Mouse (Mus musculus): ENCODE data around the gene Fbxl20. TPM values are rescaled to one million over a fixed set of nuclear protein-coding genes. Genes with fewer than 3 reads are reported as not detected.

Fbxl20 gene
- polyA plus RNA-seq, 1 experiment from 2014 or later = 22.5 TPM

DNA sequence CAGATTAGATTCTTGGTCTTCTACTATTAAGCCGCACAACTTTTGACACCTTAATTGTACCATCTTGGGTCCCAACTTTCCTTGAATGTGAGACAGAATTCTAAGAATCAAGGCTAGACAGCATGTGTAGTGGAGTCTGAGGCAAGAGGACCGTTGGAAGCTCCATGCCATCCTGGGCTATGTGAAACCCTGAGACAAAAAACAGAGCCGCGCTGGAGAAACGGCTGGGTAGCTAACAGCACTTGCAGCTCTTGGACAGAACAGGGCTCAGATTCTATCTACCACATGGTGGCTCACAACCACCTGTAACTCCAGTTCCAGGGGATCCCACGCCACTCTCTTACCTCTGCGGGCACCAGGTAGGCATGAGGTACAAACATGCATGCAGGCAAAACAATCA is 4.3 kb downstream of the Fbxl20 start:
- H3K4me1 ChIP-seq = peaks cover 17% of the 10 kb centered on the region
- no peak overlapping the region for H3K9ac ChIP-seq
- no peak overlapping the region for H3K4me3 ChIP-seq
- 80% methylated on average over 7 of the region's 7 CpGs for WGBS
- no peaks in the 10 kb centered on the region for H3K9me3 ChIP-seq
- no peak overlapping the region for H3K27ac ChIP-seq
- no peak for ATAC-seq (ENCODE audit: insufficient number of reproducible peaks, insufficient read depth, low FRiP score, low TSS enrichment, low read depth)
- 0 out of 2 replicates have a peak, but pooled peaks cover 3% of the 10 kb centered on the region for H3K36me3 ChIP-seq
- H3K27me3 ChIP-seq = no peaks in the 10 kb centered on the region
- H3K4me2 ChIP-seq = no peak overlapping the region

DNA sequence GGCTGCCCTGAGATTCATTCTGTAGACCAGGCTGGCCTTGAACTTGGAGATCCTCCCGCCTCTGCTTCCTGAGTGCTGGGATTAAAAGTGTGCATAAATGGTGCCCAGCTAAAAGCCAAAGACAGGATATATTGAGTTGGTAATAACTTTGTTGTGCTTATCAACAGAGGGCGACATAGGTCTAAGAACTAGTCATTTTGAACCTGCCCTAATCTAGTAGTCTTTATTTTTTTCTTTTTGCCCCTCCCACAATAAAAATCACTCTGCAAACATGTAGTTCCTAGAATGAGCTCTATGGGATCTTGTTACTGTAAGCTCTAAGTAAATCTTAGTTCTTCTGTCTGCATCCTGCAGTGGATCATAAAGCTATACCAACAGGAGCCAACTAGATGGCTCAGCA is 7.7 kb downstream of the Fbxl20 start:
- 81% methylated on average over 2 of the region's 2 CpGs for WGBS
- H3K36me3 ChIP-seq = 0 out of 2 replicates have a peak, but pooled peaks cover 3% of the 10 kb centered on the region
- H3K27me3 ChIP-seq = no peaks in the 10 kb centered on the region
- H3K4me1 ChIP-seq = peaks cover 14% of the 10 kb centered on the region
- no peak overlapping the region for H3K4me2 ChIP-seq
- no peak overlapping the region for H3K27ac ChIP-seq
- H3K9ac ChIP-seq = no peak overlapping the region
- ATAC-seq (ENCODE audit: insufficient number of reproducible peaks, insufficient read depth, low FRiP score, low TSS enrichment, low read depth) = no peak
- no peaks in the 10 kb centered on the region for H3K9me3 ChIP-seq
- H3K4me3 ChIP-seq = no peak overlapping the region

DNA sequence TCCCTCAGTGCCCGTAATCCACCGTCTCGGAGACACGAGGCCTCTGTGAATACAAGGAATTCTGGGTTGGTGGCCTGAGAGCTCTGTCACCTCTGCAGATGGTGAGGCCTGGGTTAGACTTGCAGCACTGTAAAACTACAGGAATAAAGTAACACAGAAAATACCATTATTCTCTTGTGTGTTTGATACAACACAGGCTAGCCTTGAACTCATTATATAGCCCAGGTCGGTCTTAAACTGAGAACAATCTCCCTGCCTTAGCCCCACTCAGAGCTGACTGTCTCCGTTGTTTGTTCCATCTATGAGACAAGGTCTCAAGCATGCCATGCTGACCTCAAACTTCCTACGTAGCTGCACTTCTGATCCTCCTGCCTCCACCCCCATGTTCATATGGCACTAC is 11.3 kb downstream of the Fbxl20 start:
- ATAC-seq (ENCODE audit: insufficient number of reproducible peaks, insufficient read depth, low FRiP score, low TSS enrichment, low read depth) = no peak
- Histone ChIP-seq H3K4me1 (peaks cover 15% of the 10 kb centered on the region), H3K27me3 (no peaks in the 10 kb centered on the region), H3K27ac (no peak overlapping the region), H3K9ac (no peak overlapping the region), H3K36me3 (0 out of 2 replicates have a peak, but pooled peaks cover 10% of the 10 kb centered on the region), H3K4me2 (no peak overlapping the region), H3K4me3 (no peak overlapping the region), H3K9me3 (no peaks in the 10 kb centered on the region)
- WGBS = 77% methylated on average over 7 of the region's 7 CpGs

DNA sequence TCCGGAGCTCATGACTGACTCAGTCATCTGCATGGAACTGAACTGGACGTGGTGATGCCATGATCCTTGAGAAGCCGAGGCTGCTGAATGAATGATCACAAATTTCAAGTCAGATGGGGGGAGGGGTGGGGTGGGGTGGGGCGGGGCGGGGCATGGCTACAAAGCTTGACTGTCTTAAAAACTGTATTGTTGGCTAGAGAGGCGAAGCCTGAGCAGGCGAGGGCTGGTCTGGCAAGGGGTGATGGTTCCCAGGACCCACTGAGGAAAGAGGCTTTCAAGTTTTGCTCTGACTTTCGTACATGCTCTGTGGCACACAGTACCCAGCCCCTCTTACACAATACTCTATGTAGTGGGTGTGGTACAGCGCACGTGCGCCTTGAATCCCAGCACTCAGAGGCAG is 12.4 kb downstream of the Fbxl20 start:
- ATAC-seq (ENCODE audit: insufficient number of reproducible peaks, insufficient read depth, low FRiP score, low TSS enrichment, low read depth) = no peak
- no peaks in the 10 kb centered on the region for H3K9me3 ChIP-seq
- H3K27me3 ChIP-seq = no peaks in the 10 kb centered on the region
- H3K4me2 ChIP-seq = no peak overlapping the region
- H3K4me1 ChIP-seq = peaks cover 15% of the 10 kb centered on the region
- 90% methylated on average over 11 of the region's 11 CpGs for WGBS
- H3K27ac ChIP-seq = no peak overlapping the region
- H3K36me3 ChIP-seq = 0 out of 2 replicates have a peak, but pooled peaks cover 7% of the 10 kb centered on the region
- no peak overlapping the region for H3K4me3 ChIP-seq
- H3K9ac ChIP-seq = no peak overlapping the region

DNA sequence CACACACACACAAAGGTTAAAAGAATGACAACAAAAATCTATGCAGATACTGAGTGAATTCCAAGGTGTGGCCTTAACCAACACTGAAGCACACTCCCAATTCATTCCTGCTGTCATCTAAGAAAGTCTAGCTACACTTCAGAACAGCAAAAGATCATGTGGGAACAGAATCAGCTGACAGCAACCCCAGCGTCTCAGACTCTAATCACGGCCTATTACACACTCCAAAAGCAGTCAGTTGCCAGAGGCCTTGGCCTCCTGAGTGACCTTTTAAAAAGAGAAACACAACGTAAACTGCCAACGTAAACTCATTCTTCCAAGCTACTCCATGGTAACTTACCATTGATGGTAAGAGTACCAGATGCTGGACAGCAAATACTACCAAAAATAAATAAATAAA is 15.3 kb downstream of the Fbxl20 start:
- H3K9ac ChIP-seq = no peak overlapping the region
- H3K9me3 ChIP-seq = no peaks in the 10 kb centered on the region
- no peak for ATAC-seq (ENCODE audit: insufficient number of reproducible peaks, insufficient read depth, low FRiP score, low TSS enrichment, low read depth)
- no peak overlapping the region for H3K27ac ChIP-seq
- no peak overlapping the region for H3K4me3 ChIP-seq
- H3K27me3 ChIP-seq = no peaks in the 10 kb centered on the region
- H3K4me2 ChIP-seq = no peak overlapping the region
- WGBS = 52% methylated on average over 4 of the region's 4 CpGs
- peaks cover 15% of the 10 kb centered on the region for H3K4me1 ChIP-seq
- H3K36me3 ChIP-seq = 0 out of 2 replicates have a peak, but pooled peaks cover 7% of the 10 kb centered on the region

DNA sequence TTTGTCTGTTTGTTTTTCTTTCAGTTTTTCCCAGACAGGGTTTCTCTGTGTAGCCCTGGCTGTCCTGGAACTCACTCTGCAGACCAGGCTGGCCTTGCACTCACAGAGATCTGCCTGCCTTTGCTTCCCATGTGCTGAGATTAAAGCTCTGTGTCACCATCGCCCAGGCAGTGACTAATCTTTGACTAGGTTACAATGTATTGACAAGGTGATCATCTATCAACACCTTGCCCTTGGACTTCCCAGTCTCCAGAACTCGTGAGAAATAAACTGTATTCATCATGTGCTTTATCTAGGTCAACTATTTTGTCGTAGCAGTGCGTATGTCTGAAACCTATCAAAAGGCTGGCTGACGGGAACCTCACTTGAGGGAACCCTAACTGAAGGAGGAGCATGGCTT is 26.8 kb downstream of the Fbxl20 start:
- Histone ChIP-seq H3K9ac (no peak overlapping the region), H3K27ac (no peak overlapping the region), H3K27me3 (no peaks in the 10 kb centered on the region), H3K4me3 (no peak overlapping the region), H3K4me2 (no peak overlapping the region), H3K36me3 (peaks cover 56% of the 10 kb centered on the region), H3K4me1 (no peaks in the 10 kb centered on the region), H3K9me3 (no peaks in the 10 kb centered on the region)
- no peak for ATAC-seq (ENCODE audit: insufficient number of reproducible peaks, insufficient read depth, low FRiP score, low TSS enrichment, low read depth)
- 92% methylated on average over 5 of the region's 5 CpGs for WGBS

DNA sequence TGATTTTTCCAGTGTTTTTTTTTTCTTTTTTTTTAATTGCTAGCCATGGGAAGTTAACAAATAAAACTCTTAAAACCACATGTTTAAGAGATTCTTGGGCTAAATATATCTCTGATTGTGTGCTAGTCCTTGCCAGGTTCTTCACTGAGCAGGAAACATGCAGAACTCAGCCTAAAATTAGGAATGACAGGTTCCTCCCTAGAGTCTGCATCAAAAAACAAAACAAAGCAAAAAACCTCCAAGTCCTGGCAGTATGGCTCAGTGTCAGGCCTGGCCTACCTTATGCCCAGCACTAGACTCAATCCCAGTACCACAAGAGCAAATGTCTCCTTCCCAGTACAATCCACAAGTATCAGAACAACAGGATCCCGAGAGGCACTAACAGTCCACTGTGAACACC is 35.8 kb downstream of the Fbxl20 start:
- Histone ChIP-seq H3K27me3 (no peaks in the 10 kb centered on the region), H3K4me3 (no peak overlapping the region), H3K9me3 (no peaks in the 10 kb centered on the region), H3K27ac (no peak overlapping the region), H3K4me1 (no peaks in the 10 kb centered on the region), H3K36me3 (peaks cover 50% of the 10 kb centered on the region), H3K9ac (no peak overlapping the region), H3K4me2 (no peak overlapping the region)
- no peak for ATAC-seq (ENCODE audit: insufficient number of reproducible peaks, insufficient read depth, low FRiP score, low TSS enrichment, low read depth)
- WGBS = 84% methylated on average over 1 of the region's 1 CpGs

DNA sequence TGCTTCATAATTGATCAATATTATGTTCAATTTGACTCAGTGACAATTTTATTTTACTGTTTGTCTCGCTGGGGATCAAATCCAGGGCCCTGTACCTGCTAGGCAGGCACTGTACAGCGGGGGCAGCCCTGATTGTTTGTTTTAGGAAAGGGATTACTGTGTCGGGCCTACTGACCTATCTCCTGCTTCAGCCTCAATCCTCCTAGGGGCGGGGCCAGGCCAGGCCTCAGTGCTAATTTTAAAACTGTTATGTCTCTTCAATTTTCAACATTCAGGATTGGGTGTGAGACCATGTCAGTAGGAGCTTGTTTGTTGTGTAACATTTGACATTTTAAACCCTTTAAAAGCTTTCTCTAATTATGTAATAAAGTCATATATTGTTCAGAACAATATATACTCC is 36.7 kb downstream of the Fbxl20 start:
- Histone ChIP-seq H3K36me3 (peaks cover 54% of the 10 kb centered on the region), H3K9ac (no peak overlapping the region), H3K27me3 (no peaks in the 10 kb centered on the region), H3K9me3 (no peaks in the 10 kb centered on the region), H3K4me3 (no peak overlapping the region), H3K27ac (no peak overlapping the region), H3K4me2 (no peak overlapping the region), H3K4me1 (no peaks in the 10 kb centered on the region)
- ATAC-seq (ENCODE audit: insufficient number of reproducible peaks, insufficient read depth, low FRiP score, low TSS enrichment, low read depth) = no peak
- WGBS = 70% methylated on average over 4 of the region's 4 CpGs

DNA sequence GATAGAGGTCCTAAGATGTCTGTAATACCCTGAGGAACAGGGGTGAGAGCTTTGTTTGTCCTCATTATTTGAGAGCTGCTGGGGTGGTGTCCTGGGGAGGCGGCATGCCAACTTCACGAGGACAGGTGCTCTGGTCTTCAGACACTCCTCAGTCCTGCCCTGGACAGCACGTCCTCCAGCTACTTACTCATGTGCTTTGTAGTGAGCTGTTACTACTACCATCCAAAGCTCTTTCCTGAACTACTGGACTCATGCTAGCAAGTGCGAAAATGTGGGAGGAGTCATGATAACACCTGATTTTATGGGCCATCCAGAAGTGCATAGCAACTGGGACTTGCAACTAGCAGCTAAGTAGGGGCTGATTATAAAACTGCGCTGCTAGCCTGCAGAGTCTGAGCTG is 40.5 kb downstream of the Fbxl20 start:
- no peak overlapping the region for H3K27ac ChIP-seq
- peaks cover 71% of the 10 kb centered on the region for H3K36me3 ChIP-seq
- no peaks in the 10 kb centered on the region for H3K4me1 ChIP-seq
- no peak overlapping the region for H3K9ac ChIP-seq
- H3K9me3 ChIP-seq = no peaks in the 10 kb centered on the region
- no peak overlapping the region for H3K4me2 ChIP-seq
- no peaks in the 10 kb centered on the region for H3K27me3 ChIP-seq
- 89% methylated on average over 5 of the region's 5 CpGs for WGBS
- ATAC-seq (ENCODE audit: insufficient number of reproducible peaks, insufficient read depth, low FRiP score, low TSS enrichment, low read depth) = no peak
- no peak overlapping the region for H3K4me3 ChIP-seq

DNA sequence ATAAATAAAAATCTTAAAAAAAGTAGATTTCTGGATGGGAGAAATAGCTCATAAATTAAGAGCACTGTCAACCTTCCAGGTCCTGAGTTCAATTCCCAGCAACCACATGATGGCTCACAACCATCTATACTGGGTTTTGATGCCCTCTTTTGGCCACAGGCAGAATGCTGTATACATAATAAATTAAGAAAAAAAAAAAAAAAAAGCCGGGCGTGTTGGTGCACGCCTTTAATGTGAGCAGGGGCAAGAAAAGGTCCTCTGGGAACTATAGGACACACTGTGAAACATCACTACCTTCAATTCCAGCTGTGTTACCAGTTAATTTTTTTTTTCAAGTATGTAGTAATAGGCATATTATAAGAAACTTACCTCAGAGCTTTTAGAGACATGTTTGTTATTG is 48.9 kb downstream of the Fbxl20 start:
- Histone ChIP-seq H3K9ac (no peak overlapping the region), H3K4me2 (no peak overlapping the region), H3K4me1 (no peaks in the 10 kb centered on the region), H3K27ac (no peak overlapping the region), H3K36me3 (peaks cover 94% of the 10 kb centered on the region), H3K9me3 (no peaks in the 10 kb centered on the region), H3K4me3 (no peak overlapping the region), H3K27me3 (no peaks in the 10 kb centered on the region)
- ATAC-seq (ENCODE audit: insufficient number of reproducible peaks, insufficient read depth, low FRiP score, low TSS enrichment, low read depth) = no peak
- 86% methylated on average over 3 of the region's 3 CpGs for WGBS

DNA sequence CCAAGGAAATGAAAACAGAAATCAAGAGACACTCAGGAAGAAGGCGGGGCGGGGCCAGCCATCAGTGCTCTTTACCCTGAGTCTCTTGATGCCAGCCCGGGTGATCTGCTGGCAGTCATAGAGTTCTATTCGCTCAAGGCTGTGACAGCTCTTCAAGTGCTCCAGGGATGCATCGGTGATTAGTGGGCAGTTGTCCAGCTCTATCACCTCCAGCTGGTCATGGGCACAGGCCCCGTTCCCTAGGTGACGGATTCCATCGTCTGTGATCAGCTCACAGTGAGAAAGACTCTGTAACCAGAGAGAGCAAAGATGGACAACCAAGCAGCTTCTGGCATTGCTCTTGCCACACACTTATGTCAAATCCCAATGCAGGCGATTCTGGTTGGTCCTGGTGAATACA is 59.6 kb downstream of the Fbxl20 start:
- H3K4me1 ChIP-seq = peaks cover 4% of the 10 kb centered on the region; the same call in 1 of the 2 replicates
- no peaks in the 10 kb centered on the region for H3K27me3 ChIP-seq
- no peak overlapping the region for H3K4me2 ChIP-seq
- H3K36me3 ChIP-seq = peaks cover 70% of the 10 kb centered on the region
- no peaks in the 10 kb centered on the region for H3K9me3 ChIP-seq
- H3K27ac ChIP-seq = no peak overlapping the region
- H3K4me3 ChIP-seq = no peak overlapping the region
- H3K9ac ChIP-seq = no peak overlapping the region
- WGBS = 87% methylated on average over 9 of the region's 9 CpGs
- ATAC-seq (ENCODE audit: insufficient number of reproducible peaks, insufficient read depth, low FRiP score, low TSS enrichment, low read depth) = no peak

DNA sequence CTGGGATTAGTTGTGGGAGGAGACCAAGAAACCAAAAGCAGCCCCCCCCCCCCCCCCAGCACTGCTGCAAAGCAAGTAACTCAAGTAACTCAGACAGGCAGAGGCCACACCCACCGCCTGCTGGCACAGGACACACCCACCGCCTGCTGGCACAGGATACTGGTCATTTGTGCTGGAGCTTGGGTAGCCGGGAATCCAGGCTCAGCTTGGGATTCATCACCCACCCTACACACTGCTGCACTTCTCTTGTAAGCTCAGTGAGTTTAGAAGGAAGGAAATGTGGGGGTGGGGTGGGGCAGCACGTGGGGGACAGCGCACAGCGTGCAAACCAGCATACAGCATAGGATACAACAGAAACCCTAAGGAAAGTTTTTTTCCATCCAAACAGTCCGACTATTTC is 62.0 kb downstream of the Fbxl20 start:
- no peak for ATAC-seq (ENCODE audit: insufficient number of reproducible peaks, insufficient read depth, low FRiP score, low TSS enrichment, low read depth)
- Histone ChIP-seq H3K4me2 (no peak overlapping the region), H3K4me3 (no peak overlapping the region), H3K27me3 (no peaks in the 10 kb centered on the region), H3K9me3 (no peaks in the 10 kb centered on the region), H3K36me3 (peaks cover 57% of the 10 kb centered on the region), H3K4me1 (peaks cover 4% of the 10 kb centered on the region; the same call in 1 of the 2 replicates), H3K9ac (no peak overlapping the region), H3K27ac (0 out of 2 replicates have a peak overlapping the region, but pooled peaks have one; percentile 24)
- 32% methylated on average over 7 of the region's 7 CpGs for WGBS

DNA sequence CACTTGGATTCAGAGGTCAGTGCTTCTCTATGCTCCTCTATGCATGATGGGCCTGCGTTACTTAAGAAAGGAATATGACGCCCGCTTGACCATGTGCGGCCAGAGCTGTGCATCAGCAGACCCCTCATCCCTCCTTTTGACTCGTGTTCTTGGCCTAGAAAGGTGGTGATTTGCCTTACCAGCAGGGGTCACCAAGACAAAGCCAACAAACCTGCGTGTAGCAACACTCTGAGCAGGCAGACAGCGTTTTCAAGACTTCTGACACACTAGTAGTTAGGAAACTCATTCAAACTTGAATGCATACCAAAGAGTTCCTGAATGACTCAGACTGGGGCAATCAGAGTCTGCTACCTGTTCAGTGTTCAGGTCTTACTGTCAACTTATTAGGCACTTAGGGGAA is 63.6 kb downstream of the Fbxl20 start:
- Histone ChIP-seq H3K9me3 (no peaks in the 10 kb centered on the region), H3K27ac (no peak overlapping the region), H3K4me1 (peaks cover 4% of the 10 kb centered on the region; the same call in 1 of the 2 replicates), H3K27me3 (no peaks in the 10 kb centered on the region), H3K9ac (no peak overlapping the region), H3K4me3 (no peak overlapping the region), H3K4me2 (no peak overlapping the region), H3K36me3 (peaks cover 44% of the 10 kb centered on the region)
- no peak for ATAC-seq (ENCODE audit: insufficient number of reproducible peaks, insufficient read depth, low FRiP score, low TSS enrichment, low read depth)
- WGBS = 79% methylated on average over 7 of the region's 7 CpGs
